Mouse (Mus musculus) hindlimb bud, embryonic 11.5 days (tissue): Measurements from ENCODE around the gene Prr22.

Experiments used
- DNase-seq: peaks from one replicate; pipeline ENCODE4 v3.0.0-alpha.2; 2012; ENCODE audit warnings: low read depth, low spot score; ENCODE audit errors: extremely low spot score

The Prr22 gene

DNA sequence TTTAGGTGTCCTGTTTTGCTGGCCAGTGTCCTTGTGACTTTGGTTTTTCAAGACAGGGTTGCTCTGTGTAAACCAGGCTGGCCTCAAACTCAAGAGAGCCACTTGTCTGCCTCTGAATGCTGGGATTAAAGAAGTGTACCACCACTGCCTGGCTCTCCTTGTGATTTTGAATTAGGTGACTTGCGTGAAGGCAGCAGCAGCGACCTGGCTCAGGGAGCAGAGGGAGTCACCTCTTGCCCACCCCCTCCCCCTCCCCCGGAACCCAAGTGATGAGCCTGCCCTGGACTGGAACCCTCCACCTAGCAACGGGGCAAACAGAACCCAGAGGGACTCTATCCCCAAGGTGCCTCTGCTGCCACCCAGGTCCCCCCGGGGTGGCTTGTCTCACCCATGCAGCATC, at the start of gene Prr22:
Gene Prr22, plus strand, starts transcription at position 301 of the 400 bp plus-strand sequence.
- DNase-seq: no peak

GRCm38 (mm10) chr17:56722441-56722840, 47.6 kb upstream of the Prr22 start:
- DNase-seq: no peak

DNA sequence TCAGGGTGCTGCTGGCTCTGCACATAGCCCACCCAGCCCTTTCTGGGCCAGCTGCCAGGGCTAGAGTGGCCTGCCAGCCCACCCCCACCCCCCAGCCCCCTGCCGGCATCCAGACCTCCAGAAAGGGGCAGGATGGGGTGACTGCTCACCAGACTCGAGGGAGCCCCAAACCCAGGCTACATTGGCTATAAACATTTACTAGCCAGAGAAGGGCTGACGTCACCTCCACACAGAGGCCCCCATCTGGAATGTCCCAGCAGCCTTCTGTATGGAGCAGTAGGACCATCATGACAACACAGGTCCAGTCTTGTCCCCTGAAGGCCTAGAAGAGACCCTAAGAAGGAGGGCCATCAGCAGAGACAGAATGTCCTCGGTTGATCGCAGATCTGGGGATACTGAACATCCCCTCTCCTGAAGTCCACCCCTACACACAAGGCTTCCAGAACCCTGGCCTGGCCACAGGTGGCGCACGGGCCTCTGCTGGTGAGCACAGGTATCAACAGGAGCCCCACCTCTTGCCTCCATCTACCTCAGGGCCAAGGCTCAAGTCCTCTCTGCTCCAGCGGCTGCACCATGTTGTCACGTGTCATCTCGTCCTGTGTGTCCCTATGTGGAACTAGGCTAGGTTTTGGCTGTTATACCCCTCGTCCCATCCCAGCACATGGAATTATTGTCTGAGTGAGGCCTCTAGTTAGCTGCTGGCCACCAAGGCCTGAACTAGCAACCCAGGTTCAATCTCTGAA, 46.5 kb upstream of the Prr22 start:
- DNase-seq: no peak

GRCm38 (mm10) chr17:56727029-56727649, 42.9 kb upstream of the Prr22 start:
- DNase-seq: no peak

GRCm38 (mm10) chr17:56727659-56728058, 42.4 kb upstream of the Prr22 start:
- DNase-seq: no peak

- no peak for DNase-seq
Observed at GRCm38 (mm10) chr17:56728117-56728516, 41.9 kb upstream of the Prr22 start.

GRCm38 (mm10) chr17:56729151-56729550, 40.9 kb upstream of the Prr22 start:
- no peak for DNase-seq

DNA sequence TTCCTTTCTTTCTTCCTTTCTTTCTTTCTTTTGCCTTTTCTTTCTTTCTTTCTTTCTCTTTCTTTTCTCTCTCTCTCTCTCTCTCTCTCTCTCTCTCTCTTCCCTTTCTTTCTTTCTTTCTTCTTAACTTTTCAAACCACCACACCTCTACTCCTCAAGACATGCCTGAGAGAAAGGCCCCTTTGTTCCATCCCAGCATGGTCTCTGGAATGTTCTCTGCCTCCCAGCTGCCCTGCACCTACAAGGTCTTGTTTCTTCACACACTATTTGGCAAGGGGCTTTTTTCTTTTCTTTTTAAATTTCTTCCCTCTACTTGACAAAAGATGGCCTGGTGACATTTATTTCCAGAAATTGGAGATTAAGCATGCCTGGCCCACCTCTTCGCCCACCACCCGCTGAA, 40.4 kb upstream of the Prr22 start:
- DNase-seq: no peak

DNA sequence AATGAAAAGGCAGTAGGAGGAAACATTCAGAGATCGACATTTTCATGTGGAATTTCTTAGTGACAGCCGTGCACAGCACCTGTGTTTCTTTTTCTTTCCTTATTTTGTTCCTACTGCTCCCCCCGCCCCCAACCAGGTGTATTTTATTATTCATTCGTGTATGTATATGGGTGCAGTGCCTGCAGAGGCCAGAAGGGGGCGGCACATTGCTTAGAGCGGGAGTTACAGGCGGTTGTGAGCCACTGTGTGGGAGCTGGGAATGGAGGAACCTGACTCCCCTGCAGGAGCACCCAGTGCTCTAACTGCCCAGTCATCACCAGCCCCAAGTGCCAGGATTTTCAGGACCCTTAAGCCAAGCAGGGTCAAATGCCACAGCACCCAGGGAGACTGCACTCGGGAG, 33.5 kb upstream of the Prr22 start:
- no peak for DNase-seq

DNA sequence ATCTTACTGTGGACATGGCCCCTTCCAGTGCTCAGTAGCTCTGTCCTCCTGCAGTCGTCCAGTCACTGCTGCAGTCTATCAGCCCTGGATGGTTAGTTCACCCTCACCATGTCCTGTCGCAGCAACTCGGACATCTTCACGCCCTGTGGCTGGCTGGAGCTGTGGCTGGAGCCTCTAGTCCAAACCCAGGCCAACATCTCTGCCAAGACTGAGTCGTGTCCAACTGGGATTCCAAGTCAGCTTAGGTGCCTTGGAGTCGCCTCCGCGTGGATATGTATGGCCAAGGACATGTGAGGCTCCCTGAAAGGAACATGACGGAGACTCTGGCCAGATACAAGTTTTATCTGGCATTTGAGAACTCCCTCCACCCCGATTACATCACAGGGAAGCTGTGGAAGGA, 31.8 kb upstream of the Prr22 start:
- no peak for DNase-seq

DNA sequence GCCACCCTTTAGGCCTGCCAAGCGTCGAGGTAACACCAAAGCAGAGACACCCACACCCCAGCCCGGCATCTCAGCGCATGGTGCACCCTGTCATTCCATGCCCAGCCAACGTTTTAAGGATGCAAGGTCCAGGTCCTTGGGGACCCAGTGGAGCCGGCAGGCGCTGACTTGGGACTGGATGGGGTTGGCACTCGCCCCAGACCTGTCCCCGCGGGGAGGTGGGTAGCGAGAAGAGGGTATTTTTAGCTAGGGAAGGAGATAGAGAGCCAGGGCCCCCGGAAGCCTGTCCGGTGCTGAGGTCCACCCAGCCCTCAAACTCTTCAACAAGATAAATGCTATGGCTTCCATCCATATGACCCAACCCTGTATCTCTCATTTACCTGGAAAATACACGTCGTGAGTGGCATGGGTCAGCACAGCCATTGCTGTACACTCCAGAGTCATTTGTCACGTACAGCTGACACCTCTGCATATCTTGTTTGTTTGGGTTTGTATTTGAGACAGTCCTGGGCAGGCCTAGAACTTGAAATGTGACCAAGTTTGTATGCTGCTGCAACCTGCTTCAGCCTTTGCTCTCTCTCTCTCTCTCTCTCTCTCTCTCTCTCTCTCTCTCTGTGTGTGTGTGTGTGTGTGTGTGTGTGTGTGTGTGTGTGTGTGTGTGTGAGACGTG, 29.8 kb upstream of the Prr22 start:
- no peak for DNase-seq

GRCm38 (mm10) chr17:56740788-56741160, 29.3 kb upstream of the Prr22 start:
- DNase-seq: no peak

DNA sequence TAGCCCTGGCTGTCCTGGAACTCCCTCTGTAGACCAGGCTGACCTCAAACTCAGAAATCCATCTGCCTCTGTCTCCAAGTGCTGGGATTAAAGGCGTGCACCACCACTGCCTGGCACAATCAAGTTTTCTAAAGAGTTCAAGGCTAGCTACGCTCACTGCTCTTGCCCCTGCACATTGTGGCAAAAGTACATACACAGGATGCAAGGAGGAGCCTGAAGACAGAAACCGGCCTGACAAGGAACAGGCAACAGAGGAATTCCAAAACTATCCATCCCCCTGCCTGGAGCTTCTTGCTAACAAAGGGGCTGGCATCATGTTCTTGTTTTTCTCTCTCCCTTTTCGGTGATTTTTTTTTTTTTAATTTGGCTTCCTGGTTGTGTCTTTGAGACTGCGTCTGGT, 25.9 kb upstream of the Prr22 start:
- DNase-seq: no peak

GRCm38 (mm10) chr17:56751404-56752072, 18.5 kb upstream of the Prr22 start:
- no peak for DNase-seq

DNA sequence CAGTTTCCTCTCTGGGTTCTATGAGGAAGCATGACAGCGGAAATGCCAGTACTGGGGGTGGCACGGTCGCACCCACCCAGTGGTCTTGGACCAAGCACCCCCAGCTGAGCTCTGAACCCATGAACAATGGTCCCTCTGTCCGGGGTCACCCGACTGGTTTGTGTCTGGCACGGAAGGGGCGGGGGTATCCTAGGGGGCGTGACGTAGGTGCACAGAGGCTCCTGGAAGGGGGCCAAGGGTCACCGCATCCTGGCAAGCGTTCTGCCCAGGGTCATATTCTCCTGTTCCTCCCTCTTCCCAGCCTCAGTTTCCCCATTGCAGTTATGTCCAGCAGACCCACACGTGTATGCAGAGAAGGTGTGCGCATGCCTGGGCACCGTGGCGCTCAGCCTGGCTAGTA, 16.6 kb upstream of the Prr22 start:
- DNase-seq: no peak

DNA sequence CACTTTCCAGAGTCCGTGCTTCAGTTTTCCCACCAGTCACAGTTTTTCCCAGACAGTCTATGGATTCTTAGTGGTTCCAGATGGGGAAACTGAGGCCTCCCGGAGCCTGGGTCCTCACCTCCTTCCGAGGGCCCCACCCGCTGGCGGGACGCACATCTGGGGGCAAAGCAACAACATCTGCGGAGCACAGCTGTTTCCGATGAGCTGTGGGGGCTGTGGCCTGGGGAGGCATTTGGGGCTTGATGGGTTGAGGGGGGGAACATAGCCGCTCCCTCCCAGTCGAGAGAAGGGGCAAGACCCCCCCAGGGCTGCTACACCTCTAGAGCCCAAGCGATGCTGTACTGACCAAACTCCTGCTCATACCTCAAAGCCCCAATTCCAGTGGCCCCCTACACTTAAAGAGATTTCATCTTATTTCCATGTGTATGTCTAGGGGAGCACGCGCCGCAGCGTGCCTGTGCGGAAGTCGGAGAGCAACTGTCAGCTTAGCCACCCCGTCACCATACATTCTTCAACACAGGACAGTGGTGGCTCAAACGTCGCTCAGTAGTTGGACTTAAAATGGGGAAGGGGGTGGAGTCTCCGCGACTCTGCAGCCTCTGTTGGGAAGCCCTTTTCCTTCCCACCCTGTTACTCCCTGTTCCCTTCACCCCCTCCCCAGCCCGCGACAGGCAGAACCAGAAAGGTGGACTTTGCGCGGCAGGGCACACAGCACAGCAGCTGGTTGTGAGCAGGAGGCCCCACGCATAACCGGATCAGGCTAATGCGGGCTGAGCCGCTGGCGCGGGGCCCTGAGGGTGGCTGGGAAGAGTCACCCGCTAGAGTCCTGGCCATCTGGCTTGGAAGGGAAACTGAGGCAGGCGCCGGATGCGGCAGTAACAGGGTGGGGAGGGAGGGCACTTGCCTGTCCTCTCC, 15.5 kb upstream of the Prr22 start:
- no peak for DNase-seq

- no peak for DNase-seq
Observed at GRCm38 (mm10) chr17:56756703-56757399, 13.2 kb upstream of the Prr22 start.

- DNase-seq: no peak
Observed at GRCm38 (mm10) chr17:56757416-56758123, 12.5 kb upstream of the Prr22 start, which contains the start of gene Nrtn. TSS of gene Nrtn (minus strand) at chr17:56757530.

- DNase-seq: no peak
Observed at GRCm38 (mm10) chr17:56758132-56758531, 11.9 kb upstream of the Prr22 start.
